Mouse (Mus musculus) spleen, postnatal 14 days (tissue): ENCODE measurements around the gene Mfn2.

ENCODE experiments used
- DNase-seq, 2 experiments: peaks; one replicate each; pipeline ENCODE4 v3.0.0; 2021 to 2022; ENCODE audit warnings: low spot score in 2 of 2

The Mfn2 gene

DNA sequence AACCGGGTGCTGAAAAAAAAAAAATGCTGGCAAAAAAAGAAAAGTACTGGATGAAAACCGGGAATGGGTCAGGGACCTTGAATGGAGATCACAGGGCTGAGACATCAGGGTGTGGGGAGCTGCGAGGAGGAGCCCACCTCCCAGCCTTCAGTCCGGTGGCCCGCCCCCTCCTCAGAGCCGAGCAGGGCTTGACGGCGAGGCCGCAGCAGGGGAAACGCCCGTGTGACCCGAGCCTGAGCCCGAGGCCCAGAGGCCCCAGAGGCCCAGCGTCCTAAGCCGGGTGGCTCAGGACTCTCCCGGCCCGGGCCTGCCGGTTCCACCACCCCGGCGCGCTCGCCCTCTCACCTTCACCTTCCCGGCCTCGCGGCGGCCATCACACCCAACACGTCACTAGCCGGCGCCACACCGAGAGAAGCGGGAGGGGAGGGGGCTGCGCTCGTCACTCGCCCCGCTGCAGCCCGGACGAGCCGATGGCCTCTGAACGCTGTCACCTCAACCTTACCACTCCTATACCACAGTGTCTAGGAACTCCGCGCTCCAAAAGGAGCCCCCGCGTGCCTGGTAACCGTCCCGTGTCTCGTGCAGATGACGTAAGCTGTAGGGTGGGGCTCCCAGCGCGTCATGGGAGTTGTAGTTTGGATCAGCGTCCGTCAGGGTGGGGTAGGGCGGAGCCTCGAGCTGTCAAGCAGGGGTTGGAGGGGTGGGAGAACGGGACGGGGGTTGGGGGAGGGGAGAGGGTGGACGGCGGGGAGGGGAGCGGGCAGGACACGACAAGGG lies at the start of gene Mfn2:
Gene Mfn2 (minus strand): TSS at position 392 of the 777 bp plus-strand sequence.
- DNase-seq, result peak; percentile 71 to 86

DNA sequence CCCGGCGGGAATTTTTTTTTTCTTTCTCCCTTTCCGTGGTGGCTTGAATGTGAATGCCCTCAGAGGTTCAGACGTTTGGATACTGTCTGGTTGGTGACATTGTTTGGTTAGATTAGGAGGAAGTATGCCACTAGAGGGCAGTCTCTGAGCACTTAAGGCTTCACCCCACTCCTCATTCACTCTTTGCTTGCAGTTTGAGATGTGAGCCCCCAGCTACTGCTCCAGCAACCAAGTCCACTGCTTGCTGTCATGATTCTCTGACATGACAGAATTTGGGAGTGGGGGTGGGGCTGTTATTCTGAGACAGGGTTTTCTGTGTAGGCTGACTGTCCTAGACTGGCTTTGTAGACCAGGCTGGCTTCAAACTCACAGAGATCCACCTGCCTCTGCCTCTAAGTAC lies 49.1 kb upstream of the Mfn2 start:
- no peak for DNase-seq

DNA sequence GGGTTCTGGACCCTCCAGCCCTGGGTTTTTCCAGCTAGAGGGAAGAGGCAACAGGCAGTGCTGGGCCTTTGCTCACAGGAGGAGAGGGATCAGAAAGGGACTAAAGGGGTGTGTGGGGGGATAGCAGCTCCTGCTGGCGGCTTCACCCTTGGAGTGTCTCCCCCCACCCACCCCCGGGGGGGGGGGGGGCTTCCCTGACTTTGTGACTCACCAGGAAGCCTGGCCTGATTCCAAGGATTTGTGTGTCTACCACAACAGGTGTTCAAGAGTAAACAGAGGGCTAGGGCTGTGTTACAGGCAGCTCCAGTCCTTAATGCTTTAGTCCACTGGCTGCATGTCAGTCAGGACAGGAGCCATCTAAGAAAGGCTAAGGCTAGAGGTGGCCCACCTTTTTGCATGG lies 43.0 kb upstream of the Mfn2 start:
- no peak for DNase-seq

DNA sequence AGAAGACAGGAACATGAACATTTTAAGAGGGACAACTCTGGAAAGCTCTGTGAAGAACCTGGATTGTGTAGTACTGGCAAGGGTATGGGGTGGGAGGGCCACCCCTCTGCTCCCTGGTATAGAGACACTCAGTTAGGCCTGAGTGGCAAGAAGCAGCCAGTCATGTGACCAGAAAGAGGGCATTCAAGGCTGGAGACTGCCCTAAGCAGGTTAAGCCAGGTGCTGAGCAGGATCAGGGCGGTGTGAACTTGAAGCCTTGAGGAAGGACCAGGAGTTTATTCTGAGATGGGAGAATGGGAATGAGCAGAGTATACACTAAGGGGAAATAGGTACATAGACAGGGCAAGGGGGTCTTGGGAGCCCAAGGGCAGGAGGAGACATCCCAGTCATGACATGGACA lies 38.5 kb upstream of the Mfn2 start:
- DNase-seq, result no peak

DNA sequence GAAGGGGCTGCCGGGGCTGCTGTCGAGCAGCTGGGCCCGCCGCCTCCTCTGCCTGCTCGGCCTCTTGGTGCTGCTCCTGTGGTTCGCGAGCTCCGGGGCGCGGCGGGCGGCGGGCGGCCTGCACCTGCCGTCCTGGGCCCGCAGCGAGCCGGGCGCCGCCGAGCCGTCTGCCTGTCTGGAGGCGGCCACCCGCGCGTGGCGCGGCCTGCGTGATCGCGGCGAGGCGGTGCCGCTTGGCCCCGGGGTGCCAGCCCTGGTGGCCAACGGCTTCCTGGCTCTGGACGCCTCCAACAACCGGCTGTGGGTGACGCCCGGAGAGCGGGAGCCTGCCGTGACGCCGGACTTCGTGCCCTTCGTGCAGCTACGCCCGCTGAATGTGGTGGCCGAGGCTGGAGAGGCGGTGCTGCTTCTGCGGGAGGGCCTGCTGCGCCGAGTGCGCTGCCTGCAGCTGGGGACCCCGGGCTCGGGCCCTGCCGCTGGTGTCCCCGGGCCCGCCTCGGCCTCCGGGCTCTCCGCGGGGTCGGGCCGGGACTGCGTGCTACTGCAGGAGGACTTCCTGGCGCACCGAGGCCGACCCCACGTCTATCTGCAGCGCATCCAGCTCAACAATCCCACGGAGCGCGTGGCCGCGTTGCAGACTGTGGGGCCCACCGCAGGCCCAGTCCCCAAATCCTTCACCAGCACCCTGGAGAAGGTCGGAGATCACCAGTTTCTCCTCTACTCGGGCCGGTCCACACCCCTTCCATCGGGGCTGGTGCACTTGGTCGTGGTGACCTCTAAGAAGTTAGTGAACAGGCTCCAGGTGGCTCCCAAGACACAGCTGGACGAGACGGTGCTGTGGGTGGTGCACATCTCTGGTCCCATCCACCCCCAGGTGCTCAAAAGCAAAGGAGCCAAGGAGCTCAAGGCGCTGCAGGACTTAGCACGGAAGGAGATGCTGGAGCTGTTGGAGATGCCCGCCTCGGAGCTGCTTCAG lies 36.8 kb upstream of the Mfn2 start:
- peak; percentile 21 to 50 for DNase-seq

DNA sequence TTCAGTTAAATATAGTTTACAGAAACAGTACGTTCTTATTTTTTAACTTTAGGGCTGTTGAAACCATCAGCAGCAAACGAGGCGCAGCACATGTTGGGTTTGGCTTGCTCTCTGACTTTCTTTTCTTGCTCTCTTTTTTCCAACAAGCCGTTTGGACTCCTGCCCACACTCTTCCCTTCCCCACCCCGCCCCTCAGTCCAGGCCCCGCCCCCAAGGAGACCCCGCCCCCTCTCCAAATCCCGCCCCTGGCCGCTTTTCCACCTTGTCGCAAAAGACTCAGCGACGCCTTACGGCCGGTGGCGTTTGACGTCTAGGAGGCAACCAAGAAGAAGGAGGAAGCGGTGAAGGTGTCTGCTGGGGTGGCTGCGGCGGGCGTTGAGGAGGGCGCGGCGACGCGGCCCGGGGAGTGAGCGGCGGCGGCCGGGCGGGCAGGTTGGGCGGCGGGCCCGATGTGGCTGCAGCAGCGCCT lies 36.1 kb upstream of the Mfn2 start, which contains the start of gene 2510039O18Rik:
Gene 2510039O18Rik (plus strand): TSS at position 320 of the 469 bp plus-strand sequence.
- DNase-seq, result peak; percentile 72 to 82

DNA sequence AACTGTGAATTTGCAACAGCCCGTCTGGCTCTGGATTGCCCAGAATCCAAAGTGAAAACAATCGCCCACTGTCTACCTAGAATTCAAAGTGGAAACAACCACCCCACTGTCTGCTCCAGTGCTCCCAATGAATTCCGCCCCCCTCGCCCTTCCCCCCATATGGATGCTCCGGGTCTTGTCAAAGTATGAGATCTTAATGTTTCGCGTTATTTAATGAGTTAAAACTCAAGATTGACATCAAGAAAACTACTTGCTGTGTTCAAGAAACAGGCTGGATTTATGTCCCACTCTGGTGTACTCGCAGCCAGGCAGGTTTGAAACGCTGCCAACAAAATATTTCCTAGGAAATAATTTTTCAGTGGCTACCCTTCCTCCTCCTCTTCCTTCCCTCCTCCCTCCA lies 35.6 kb upstream of the Mfn2 start:
- DNase-seq, result no peak

DNA sequence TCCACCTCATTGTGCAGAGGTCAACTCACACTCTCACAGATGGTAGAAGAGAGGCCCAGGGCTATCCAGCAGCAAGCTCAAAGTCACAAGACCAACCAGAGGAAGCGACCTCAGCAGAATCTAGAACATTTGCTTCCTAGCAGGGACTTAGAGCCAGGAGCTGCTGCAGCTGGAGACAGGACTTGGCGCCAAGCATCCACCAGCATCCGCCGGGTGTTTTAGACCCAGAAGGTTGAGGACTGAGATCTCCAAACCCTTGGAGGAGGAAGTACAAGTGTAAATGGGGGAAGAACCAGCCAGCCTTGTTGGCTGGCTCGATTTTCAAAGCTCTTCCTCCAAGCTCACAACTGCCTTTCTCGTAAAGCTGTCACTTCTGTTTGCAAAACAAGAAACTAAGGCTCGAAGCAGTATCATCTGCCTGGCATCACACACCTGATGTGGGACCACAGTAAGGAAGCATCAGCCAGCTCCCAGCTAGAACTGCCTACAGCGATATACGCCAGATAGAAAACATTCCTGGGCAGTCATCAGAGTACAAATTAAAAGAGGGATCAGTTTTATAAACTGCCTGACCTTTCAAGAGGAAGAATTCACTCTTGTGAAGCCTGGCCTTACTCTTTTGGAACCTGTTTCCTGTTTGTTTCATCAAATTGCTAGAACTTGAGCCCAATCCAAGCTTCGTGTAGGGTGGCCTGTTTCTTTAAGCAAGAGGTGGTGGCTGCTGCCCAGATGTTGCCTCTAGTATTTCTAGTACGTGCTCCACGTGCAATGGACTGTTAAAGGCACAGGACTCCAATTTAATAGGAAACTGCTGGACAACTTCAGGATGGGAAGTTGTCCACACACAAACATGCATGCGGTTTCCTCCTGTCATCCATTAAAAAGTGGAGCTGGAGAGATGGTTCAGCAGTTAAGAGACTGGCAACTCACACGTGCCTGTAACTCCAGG lies 33.9 kb upstream of the Mfn2 start:
- DNase-seq, result no peak

DNA sequence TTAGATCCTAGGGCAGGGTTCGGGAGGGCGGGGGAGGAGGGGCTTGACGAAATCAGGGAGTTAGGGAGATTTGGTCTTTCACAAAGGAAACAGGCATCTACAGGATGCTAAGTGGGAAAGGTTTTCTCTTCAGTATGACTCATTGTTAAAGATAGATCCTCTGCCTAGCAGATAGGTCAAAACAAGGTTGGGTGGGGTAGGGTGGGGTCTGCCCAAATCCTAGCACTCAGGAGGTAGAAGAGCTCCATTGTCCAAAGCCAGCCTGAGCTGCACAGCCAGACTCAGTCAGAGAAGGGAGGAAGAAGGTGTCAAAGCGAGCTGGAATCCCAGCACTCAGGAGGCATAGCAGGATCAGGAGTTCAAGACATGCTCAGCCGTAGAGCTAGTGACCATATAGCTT lies 33.0 kb upstream of the Mfn2 start:
- DNase-seq, result no peak

DNA sequence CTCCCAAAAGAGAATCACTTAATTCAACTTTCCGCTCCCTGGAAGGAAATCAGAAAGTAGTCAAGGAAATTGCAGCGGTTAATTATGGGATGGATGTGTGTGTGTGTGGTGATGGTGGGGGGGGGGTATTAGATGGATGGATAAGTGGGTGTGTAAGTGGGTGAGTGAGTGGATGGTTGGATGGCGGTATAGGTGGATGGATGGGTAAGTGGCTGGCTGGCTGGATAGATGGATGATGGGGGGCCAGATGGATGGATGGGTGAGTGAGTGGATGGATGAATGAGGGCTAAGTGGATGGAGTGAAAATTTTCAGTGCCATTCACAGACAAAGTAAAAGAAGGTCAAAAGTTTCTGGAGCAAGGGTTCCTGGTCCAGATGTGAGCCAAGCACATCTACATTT lies 32.5 kb upstream of the Mfn2 start:
- DNase-seq, result no peak

DNA sequence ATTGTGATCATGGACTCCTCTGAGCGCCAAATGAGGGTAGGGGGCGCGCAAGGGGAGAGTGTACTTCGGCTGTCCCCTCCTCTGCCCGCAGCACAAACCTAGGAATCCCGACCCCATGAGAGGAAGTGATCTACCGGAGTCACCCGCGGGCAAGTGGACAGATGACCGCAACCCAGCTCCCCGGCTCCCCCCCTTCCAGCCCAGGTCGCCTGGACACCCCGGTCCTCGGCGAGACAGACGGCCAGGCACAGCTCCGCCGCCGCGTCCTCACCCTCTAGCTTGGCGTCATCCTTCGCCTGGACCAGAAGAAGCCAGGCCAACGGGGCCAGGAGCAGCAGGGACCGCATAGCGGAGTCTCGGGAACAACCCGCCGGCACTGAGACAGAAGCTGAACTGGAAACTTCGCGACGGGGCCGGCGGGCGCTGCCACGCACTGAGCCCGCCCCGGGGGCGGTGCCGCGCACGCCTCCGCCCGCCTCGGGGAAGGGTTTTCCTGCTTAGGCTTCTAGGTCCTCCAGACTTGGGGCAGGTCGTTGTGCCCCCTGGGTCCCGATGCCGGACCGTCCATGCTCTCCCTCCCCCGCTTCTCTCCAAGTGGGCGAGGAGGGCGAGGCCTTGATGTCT lies 31.9 kb upstream of the Mfn2 start, which contains the start of gene Plod1:
Gene Plod1 (minus strand): TSS at position 437 of the 624 bp plus-strand sequence.
- peak; percentile 49 to 61 for DNase-seq

DNA sequence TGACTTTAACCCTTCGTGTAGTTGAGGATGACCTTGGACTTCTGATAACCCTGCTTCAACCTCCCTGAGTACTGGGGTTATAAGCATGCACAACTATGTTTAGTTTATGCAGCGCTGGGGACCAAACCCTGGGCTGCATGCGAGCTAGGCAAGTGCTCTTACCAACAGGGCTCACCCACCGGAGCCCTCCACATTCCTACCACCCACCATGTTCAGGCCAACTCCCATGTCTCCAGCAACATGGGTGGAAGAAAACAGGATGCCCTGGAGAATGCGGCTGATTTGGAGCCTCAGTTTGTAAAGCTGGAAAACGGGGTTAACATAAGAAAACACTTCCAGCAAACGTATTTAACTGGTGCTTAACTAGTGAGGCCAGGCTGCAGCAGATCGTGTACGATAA lies 31.4 kb upstream of the Mfn2 start:
- no peak for DNase-seq

DNA sequence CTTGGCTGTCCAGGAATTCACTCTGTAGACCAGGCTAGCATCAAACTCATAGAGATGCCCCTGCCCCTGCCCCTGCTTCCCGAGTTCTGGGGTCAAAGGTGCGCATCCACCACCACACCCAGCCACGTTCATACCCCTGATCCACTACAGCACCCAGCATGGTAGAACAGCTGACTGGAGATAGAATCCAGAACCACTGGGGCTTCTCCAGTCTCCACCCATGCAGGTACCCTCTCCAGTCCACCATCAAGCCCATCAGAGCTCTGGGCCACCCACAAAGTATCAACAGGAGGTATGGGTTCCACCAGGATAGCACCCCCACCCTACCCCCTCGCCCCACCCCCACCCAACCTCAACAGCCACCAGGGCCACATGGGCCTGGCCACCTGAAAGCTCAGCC lies 30.1 kb upstream of the Mfn2 start:
- DNase-seq, result no peak

DNA sequence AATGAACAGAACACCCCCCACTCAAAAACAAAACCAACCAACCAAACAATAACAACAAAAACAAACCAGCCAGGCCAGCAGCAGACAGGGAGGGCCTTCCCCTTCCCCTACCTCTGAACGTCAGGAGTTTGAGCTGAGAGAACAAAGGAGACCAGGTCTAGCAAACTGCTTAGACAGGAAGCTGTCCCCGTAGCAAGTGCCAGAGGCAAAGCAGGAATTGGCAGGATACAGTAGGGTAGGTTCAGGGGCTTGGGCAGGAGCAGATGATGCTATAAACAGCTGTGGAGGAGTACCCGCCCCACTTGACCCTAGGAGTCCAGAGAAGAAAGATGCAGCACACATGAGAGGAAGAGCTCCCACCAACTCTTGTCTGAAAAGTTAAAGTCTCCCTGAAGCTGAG lies 29.6 kb upstream of the Mfn2 start:
- DNase-seq, result no peak

DNA sequence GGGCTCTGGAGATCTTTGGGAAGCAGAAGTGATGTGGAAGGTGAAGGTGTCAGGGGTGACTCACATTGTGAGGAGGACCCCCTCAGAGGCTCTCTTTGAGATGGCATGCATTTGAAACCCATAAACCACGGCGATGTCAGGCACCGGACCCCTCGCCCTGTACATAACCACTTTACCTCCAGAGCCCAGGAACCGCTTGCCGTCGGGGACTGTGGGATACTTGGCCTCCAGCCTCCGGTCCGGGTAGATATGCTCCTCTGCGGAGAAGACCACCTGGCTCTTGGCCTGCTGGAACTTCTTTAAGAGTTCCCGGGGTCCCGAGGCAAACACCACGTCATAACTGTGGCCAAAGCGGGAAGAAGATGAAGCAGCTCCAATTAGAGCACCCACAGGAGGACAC lies 26.4 kb upstream of the Mfn2 start:
- no peak for DNase-seq

DNA sequence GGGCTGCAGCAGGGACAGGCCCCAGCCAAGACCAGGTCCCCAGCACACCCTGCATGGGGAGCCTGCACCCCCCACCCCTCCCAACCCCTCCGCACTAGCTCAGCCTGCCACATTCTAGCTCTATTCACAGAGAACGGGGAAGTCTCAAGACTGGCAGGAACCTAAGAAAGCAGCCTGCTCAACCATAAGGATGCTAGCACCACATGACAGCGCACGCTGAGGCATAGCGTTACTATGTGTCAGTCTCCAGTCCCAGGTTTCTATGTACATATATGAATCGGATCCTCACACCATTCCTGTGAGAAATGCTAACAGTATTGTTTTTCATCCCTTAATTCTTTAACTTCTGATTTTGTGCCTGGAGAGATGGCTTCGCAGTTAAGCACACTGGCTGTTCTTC lies 24.0 kb upstream of the Mfn2 start:
- no peak for DNase-seq

DNA sequence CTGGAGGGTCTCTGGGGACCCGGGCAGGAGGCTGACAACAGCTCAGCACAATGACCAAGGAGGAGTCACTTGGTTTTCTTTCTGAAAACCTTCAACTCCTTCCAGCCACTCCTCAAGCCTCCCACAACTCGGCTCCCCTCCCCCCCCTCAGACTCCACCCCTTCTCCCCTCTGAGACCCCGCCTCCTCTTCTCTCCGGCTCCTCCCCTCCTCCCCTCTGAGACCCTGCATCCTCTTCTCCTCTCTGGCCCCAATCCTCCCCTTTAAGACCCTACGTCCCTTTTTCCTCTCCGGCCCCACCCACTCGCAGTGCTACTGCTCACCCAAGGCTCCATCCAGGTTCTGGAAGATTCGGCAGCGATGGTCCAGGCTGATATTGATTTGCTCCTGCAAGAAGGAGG lies 23.6 kb upstream of the Mfn2 start:
- DNase-seq, result no peak

DNA sequence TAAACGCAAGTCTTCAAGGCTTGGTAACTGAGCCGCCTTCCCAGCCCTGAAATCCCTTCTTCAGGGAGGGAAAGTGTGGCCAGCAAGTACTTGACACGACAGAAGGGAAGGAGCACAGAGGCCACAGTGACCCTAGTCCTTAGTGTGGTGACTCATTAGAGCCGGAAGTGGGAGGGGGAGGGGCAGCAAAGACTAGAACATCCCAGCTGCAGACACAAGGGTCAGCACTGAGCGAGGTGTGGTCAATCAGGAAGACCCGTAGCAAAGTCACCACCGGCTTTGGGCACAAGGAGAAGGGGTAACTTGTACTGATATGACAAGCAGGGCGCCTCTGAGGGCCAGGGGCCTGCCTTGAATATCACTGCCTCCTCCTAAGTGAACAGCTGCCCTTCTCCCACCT lies 23.2 kb upstream of the Mfn2 start:
- no peak for DNase-seq

DNA sequence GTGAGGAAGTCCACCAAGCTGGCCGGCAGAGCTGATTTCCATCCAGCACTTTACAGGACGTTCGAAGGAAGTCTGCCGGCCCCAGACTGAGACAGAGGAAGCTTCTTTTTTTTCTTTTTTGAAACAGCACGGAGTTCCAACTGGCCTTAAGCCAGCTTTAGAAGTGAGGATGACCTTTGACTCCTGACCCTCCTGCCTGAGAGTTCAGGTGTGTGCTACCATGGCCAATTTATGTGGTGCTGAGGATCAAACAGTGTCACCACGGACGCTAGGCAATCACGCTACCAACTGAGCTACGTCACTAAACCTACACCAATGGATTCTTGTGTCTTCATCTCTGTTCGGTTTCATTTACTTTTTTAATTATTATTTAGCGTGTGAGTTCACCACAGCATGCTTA lies 17.8 kb upstream of the Mfn2 start:
- DNase-seq, result no peak

DNA sequence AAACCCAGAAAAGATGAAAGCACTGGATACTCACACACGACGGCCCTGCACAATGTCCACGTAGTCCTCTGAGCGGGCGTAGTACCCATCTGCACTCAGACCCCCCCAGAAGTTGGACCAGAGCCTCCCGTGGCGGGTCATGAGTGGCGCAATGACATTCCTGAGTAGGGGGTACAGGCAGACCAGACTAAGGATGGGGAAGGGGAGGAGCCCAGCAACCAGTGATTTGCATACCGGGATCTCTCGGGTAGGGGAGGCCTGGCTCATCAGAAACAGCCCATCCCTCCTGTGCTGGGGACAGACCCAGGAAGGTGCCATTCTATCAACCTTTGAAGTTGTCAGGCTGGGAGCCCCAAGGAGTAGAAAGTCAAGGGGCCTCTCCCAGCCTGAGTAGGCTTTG lies 16.5 kb upstream of the Mfn2 start:
- DNase-seq, result no peak
